Mouse (Mus musculus) embryo, embryonic 10 days (tissue): ENCODE data around the gene Pde6d.
A peak's percentile ranks its signal among the peaks of the same experiment; 100 is the strongest.
"Not testable (repeated sequence)": the region's sequence is repeated elsewhere in the genome, so short reads cannot be mapped to it uniquely, and the experiment has no call there.

Experiments
- DNase-seq: peaks from one replicate; pipeline ENCODE4 v3.0.0-alpha.2; 2015; ENCODE audit warnings: low spot score

Pde6d gene

GRCm38 (mm10) chr1:86526789-86527598, 55.4 kb downstream of the Pde6d start:
- DNase-seq, result peak; percentile 35

GRCm38 (mm10) chr1:86526116-86526788, 56.2 kb downstream of the Pde6d start, which contains the start of gene Ptma:
TSS of gene Ptma (plus strand) at chr1:86526726.
- DNase-seq, result peak; percentile 99

GRCm38 (mm10) chr1:86525499-86526115, 56.8 kb downstream of the Pde6d start:
- no peak for DNase-seq

GRCm38 (mm10) chr1:86524619-86525498, 57.6 kb downstream of the Pde6d start:
- peak; percentile 100 for DNase-seq

GRCm38 (mm10) chr1:86523776-86524618, 58.4 kb downstream of the Pde6d start:
- peak; percentile 16 for DNase-seq

- DNase-seq, result no peak
Observed at GRCm38 (mm10) chr1:86522286-86522871, 60.0 kb downstream of the Pde6d start.

- peak; percentile 82 for DNase-seq
Observed at GRCm38 (mm10) chr1:86520361-86520760, 62.1 kb downstream of the Pde6d start.

- no peak for DNase-seq
Observed at GRCm38 (mm10) chr1:86517076-86517475, 65.4 kb downstream of the Pde6d start.

GRCm38 (mm10) chr1:86515715-86516410, 66.6 kb downstream of the Pde6d start:
- DNase-seq, result no peak

- DNase-seq, result not testable (repeated sequence)
Observed at GRCm38 (mm10) chr1:86513031-86513430, 69.4 kb downstream of the Pde6d start.

GRCm38 (mm10) chr1:86512154-86512720, 70.2 kb downstream of the Pde6d start:
- DNase-seq, result no peak

GRCm38 (mm10) chr1:86510676-86511441, 71.6 kb downstream of the Pde6d start:
- DNase-seq, result no peak

GRCm38 (mm10) chr1:86510266-86510665, 72.2 kb downstream of the Pde6d start:
- no peak for DNase-seq

- DNase-seq, result peak; percentile 93
Observed at GRCm38 (mm10) chr1:86509410-86509809, 73.0 kb downstream of the Pde6d start.

GRCm38 (mm10) chr1:86507866-86508265, 74.6 kb downstream of the Pde6d start:
- no peak for DNase-seq

- DNase-seq, result no peak
Observed at GRCm38 (mm10) chr1:86506420-86506819, 76.0 kb downstream of the Pde6d start.

GRCm38 (mm10) chr1:86505461-86505860, 77.0 kb downstream of the Pde6d start:
- peak; percentile 47 for DNase-seq

- DNase-seq, result peak; percentile 48
Observed at GRCm38 (mm10) chr1:86504697-86505421, 77.6 kb downstream of the Pde6d start.
